Mouse (Mus musculus) limb, embryonic 13.5 days (tissue): Measurements from ENCODE around the gene Dsp. TPM values are rescaled to one million over a fixed set of nuclear protein-coding genes. Genes with fewer than 3 reads are reported as not detected.

ENCODE experiments used
- ATAC-seq: fragments of 200-750 bp; cut with Nextera tagmentation; 2 replicates; pipeline ENCODE4 v1.8.0; 2017; ENCODE audit warnings: low read depth, moderate number of reproducible peaks, moderate TSS enrichment; ENCODE audit not compliant: low FRiP score
- H3K27ac ChIP-seq: fragments of 300-500 bp; sonication (generic); 2 replicates; pipeline ENCODE4 v1.5.1; 2015; ENCODE audit warnings: inconsistent platforms, mild to moderate bottlenecking, moderate library complexity
- H3K27me3 ChIP-seq: fragments of 300-500 bp; sonication (generic); 2 replicates; pipeline ENCODE4 v1.6.1; 2015; ENCODE audit warnings: mild to moderate bottlenecking, inconsistent platforms
- H3K36me3 ChIP-seq: fragments of 300-500 bp; sonication (generic); 2 replicates; pipeline ENCODE4 v1.6.1; 2015; ENCODE audit warnings: inconsistent platforms, mild to moderate bottlenecking, moderate library complexity
- H3K4me1 ChIP-seq: fragments of 300-500 bp; sonication (generic); 2 replicates; pipeline ENCODE4 v1.6.1; 2015; ENCODE audit warnings: inconsistent platforms
- H3K4me2 ChIP-seq: fragments of 300-500 bp; sonication (generic); replicated peaks from 2 replicates; pipeline ENCODE4 v1.6.1; 2015; ENCODE audit warnings: inconsistent platforms, mild to moderate bottlenecking, moderate library complexity
- H3K4me3 ChIP-seq: fragments of 300-500 bp; sonication (generic); 2 replicates; pipeline ENCODE4 v1.5.1; 2015; ENCODE audit warnings: moderate library complexity, mild to moderate bottlenecking, inconsistent platforms
- H3K9ac ChIP-seq: fragments of 300-500 bp; sonication (generic); 2 replicates; pipeline ENCODE4 v1.6.1; 2015; ENCODE audit warnings: mild to moderate bottlenecking, inconsistent platforms
- H3K9me3 ChIP-seq: fragments of 300-500 bp; sonication (generic); 2 replicates; pipeline ENCODE4 v1.6.1; 2016; ENCODE audit warnings: inconsistent platforms
- WGBS: fragments of 180-500 bp; shearing (Covaris S2); methylation state at CpG from one replicate; pipeline ENCODE4 v1.1.7; 2015; 5-methylcytosine and 5-hydroxymethylcytosine counted together
- polyA plus RNA-seq: library from polyadenylated mRNA; unstranded; fragments of >200 nt; fragmentation: Nextera tagmentation; extraction: Ambion mirVana; gene quantifications from 2 replicates; pipeline ENCODE4 v1.2.1, GENCODE M21; 2015

The Dsp gene
- polyA plus RNA-seq, 1 experiment from 2014 or later: 7.7 TPM

- 79% methylated on average over 6 of the region's 6 CpGs for WGBS
- Histone ChIP-seq H3K27me3 (no peaks in the 10 kb centered on the region), H3K4me3 (no peak overlapping the region), H3K4me1 (peaks cover 9% of the 10 kb centered on the region), H3K9ac (no peak overlapping the region), H3K9me3 (peaks cover 13% of the 10 kb centered on the region), H3K27ac (no peak overlapping the region), H3K4me2 (no peak overlapping the region), H3K36me3 (peaks cover 8% of the 10 kb centered on the region)
- ATAC-seq: no peak
Observed at GRCm38 (mm10) chr13:38201413-38201812, 50.3 kb downstream of the Dsp start.

GRCm38 (mm10) chr13:38204171-38204570 is 53.1 kb downstream of the Dsp start:
- Histone ChIP-seq H3K27ac (no peak overlapping the region), H3K9me3 (no peaks in the 10 kb centered on the region), H3K4me1 (peaks cover 20% of the 10 kb centered on the region), H3K4me2 (peak overlapping the region; percentile 68), H3K27me3 (no peaks in the 10 kb centered on the region), H3K4me3 (peak overlapping the region; percentile 92), H3K36me3 (0 out of 2 replicates have a peak, but pooled peaks cover 6% of the 10 kb centered on the region), H3K9ac (no peak overlapping the region)
- ATAC-seq: no peak
- WGBS: 56% methylated on average over 4 of the region's 4 CpGs

- ATAC-seq: peak; percentile 98
- WGBS: under 1% methylated on average over 58 of the region's 59 CpGs
- peaks cover 11% of the 10 kb centered on the region for H3K36me3 ChIP-seq
Observed at GRCm38 (mm10) chr13:38204702-38205482, 53.8 kb downstream of the Dsp start, which contains the start of gene Snrnp48. TSS of gene Snrnp48 (plus strand) at chr13:38204938.

GRCm38 (mm10) chr13:38211122-38211521 is 60.0 kb downstream of the Dsp start:
- H3K27ac ChIP-seq: no peak overlapping the region
- H3K27me3 ChIP-seq: no peaks in the 10 kb centered on the region
- peaks cover 14% of the 10 kb centered on the region for H3K4me1 ChIP-seq
- no peak overlapping the region for H3K9ac ChIP-seq
- H3K4me3 ChIP-seq: no peak overlapping the region
- H3K9me3 ChIP-seq: no peaks in the 10 kb centered on the region
- no peak for ATAC-seq
- no peak overlapping the region for H3K4me2 ChIP-seq
- WGBS: 91% methylated on average over 5 of the region's 5 CpGs
- peaks cover 57% of the 10 kb centered on the region for H3K36me3 ChIP-seq

More at GRCm38 (mm10) chr13:38204702-38205482, 53.8 kb downstream of the Dsp start, which contains the start of gene Snrnp48:
- Histone ChIP-seq H3K9ac (peak within 1 kb of the TSS; percentile 90), H3K9me3 (no peaks in the 10 kb centered on the region), H3K27me3 (no peaks in the 10 kb centered on the region), H3K27ac (peak within 1 kb of the TSS; percentile 91), H3K4me3 (peak within 1 kb of the TSS; percentile 92), H3K4me1 (peaks cover 20% of the 10 kb centered on the region), H3K4me2 (peak within 1 kb of the TSS; percentile 68)

GRCm38 (mm10) chr13:38218686-38219085 is 67.6 kb downstream of the Dsp start:
- no peaks in the 10 kb centered on the region for H3K4me1 ChIP-seq
- peaks cover 90% of the 10 kb centered on the region for H3K36me3 ChIP-seq
- 96% methylated on average over 3 of the region's 3 CpGs for WGBS
- no peak for ATAC-seq
- no peaks in the 10 kb centered on the region for H3K27me3 ChIP-seq
- no peaks in the 10 kb centered on the region for H3K9me3 ChIP-seq
- no peak overlapping the region for H3K9ac ChIP-seq
- no peak overlapping the region for H3K4me3 ChIP-seq
- no peak overlapping the region for H3K4me2 ChIP-seq
- no peak overlapping the region for H3K27ac ChIP-seq

- Histone ChIP-seq H3K4me1 (no peaks in the 10 kb centered on the region), H3K4me2 (no peak overlapping the region), H3K4me3 (no peak overlapping the region), H3K36me3 (peaks cover 95% of the 10 kb centered on the region), H3K9ac (no peak overlapping the region), H3K9me3 (no peaks in the 10 kb centered on the region; the same call in 1 of the 2 replicates), H3K27me3 (no peaks in the 10 kb centered on the region), H3K27ac (no peak overlapping the region)
- WGBS: 95% methylated on average over 6 of the region's 6 CpGs
- no peak for ATAC-seq
Observed at GRCm38 (mm10) chr13:38220331-38220730, 69.2 kb downstream of the Dsp start.

GRCm38 (mm10) chr13:38230177-38230821 is 79.2 kb downstream of the Dsp start:
- Histone ChIP-seq H3K4me1 (no peaks in the 10 kb centered on the region), H3K36me3 (peaks cover 30% of the 10 kb centered on the region), H3K27ac (no peak overlapping the region), H3K9ac (no peak overlapping the region), H3K4me3 (no peak overlapping the region), H3K27me3 (no peaks in the 10 kb centered on the region), H3K9me3 (no peaks in the 10 kb centered on the region), H3K4me2 (no peak overlapping the region)
- ATAC-seq: no peak
- WGBS: 86% methylated on average over 9 of the region's 9 CpGs

GRCm38 (mm10) chr13:38232411-38232810 is 81.3 kb downstream of the Dsp start:
- H3K9ac ChIP-seq: no peak overlapping the region
- no peak overlapping the region for H3K4me2 ChIP-seq
- H3K4me3 ChIP-seq: no peak overlapping the region
- no peaks in the 10 kb centered on the region for H3K4me1 ChIP-seq
- 91% methylated on average over 4 of the region's 4 CpGs for WGBS
- ATAC-seq: no peak
- H3K27ac ChIP-seq: no peak overlapping the region
- no peaks in the 10 kb centered on the region for H3K9me3 ChIP-seq
- H3K36me3 ChIP-seq: peaks cover 19% of the 10 kb centered on the region
- no peaks in the 10 kb centered on the region for H3K27me3 ChIP-seq

GRCm38 (mm10) chr13:38232856-38233625 is 81.9 kb downstream of the Dsp start:
- peaks cover 14% of the 10 kb centered on the region for H3K36me3 ChIP-seq
- no peaks in the 10 kb centered on the region for H3K4me1 ChIP-seq
- ATAC-seq: no peak
- H3K27me3 ChIP-seq: no peaks in the 10 kb centered on the region
- no peaks in the 10 kb centered on the region for H3K9me3 ChIP-seq
- WGBS: 84% methylated on average over 3 of the region's 3 CpGs
- H3K4me3 ChIP-seq: no peak overlapping the region
- no peak overlapping the region for H3K4me2 ChIP-seq
- no peak overlapping the region for H3K9ac ChIP-seq
- H3K27ac ChIP-seq: no peak overlapping the region

GRCm38 (mm10) chr13:38234651-38235050 is 83.6 kb downstream of the Dsp start:
- WGBS: 72% methylated on average over 5 of the region's 5 CpGs
- Histone ChIP-seq H3K27ac (no peak overlapping the region), H3K36me3 (no peaks in the 10 kb centered on the region; the same call in 1 of the 2 replicates), H3K4me3 (no peak overlapping the region), H3K4me2 (no peak overlapping the region), H3K27me3 (no peaks in the 10 kb centered on the region), H3K4me1 (no peaks in the 10 kb centered on the region), H3K9me3 (no peaks in the 10 kb centered on the region), H3K9ac (no peak overlapping the region)
- ATAC-seq: no peak

GRCm38 (mm10) chr13:38235370-38235769 is 84.3 kb downstream of the Dsp start:
- no peak overlapping the region for H3K27ac ChIP-seq
- 65% methylated on average over 3 of the region's 3 CpGs for WGBS
- H3K9ac ChIP-seq: no peak overlapping the region
- no peak overlapping the region for H3K4me2 ChIP-seq
- H3K4me3 ChIP-seq: no peak overlapping the region
- H3K27me3 ChIP-seq: no peaks in the 10 kb centered on the region
- no peaks in the 10 kb centered on the region; the same call in 1 of the 2 replicates for H3K36me3 ChIP-seq
- no peaks in the 10 kb centered on the region for H3K4me1 ChIP-seq
- H3K9me3 ChIP-seq: no peaks in the 10 kb centered on the region
- no peak for ATAC-seq

- Histone ChIP-seq H3K36me3 (no peaks in the 10 kb centered on the region), H3K27ac (no peak overlapping the region), H3K4me1 (no peaks in the 10 kb centered on the region), H3K9me3 (no peaks in the 10 kb centered on the region), H3K4me3 (no peak overlapping the region), H3K4me2 (no peak overlapping the region), H3K27me3 (no peaks in the 10 kb centered on the region), H3K9ac (no peak overlapping the region)
- WGBS: 63% methylated on average over 5 of the region's 5 CpGs
- no peak for ATAC-seq
Observed at GRCm38 (mm10) chr13:38248151-38248550, 97.1 kb downstream of the Dsp start.
